Mouse (Mus musculus) neural tube, embryonic 15.5 days (tissue): ENCODE results near the gene Fzd4. TPM values are rescaled to one million over a fixed set of nuclear protein-coding genes. Genes with fewer than 3 reads are reported as not detected.

Source experiments
- polyA plus RNA-seq: library from polyadenylated mRNA; unstranded; fragments of >200 nt; fragmentation: Nextera tagmentation; extraction: Ambion mirVana; gene quantifications from 2 replicates; pipeline ENCODE4 v1.2.1, GENCODE M21; 2015

The Fzd4 gene
- polyA plus RNA-seq, 1 experiment from 2014 or later = 2.5 TPM

Other genes starting within 250 kb of the Fzd4 start
- 29.0 and 30.7 TPM in 2 replicates for gene Tmem135, start 133 bp upstream of the Fzd4 start, polyA plus RNA-seq
- gene Prss23, start 122.8 kb downstream of the Fzd4 start, polyA plus RNA-seq = 15.5 and 27.6 TPM in 2 replicates
- gene Me3, start 228.0 kb downstream of the Fzd4 start, polyA plus RNA-seq = 16.8 and 19.1 TPM in 2 replicates